Comparison of ENCODE assay signal across 11 mouse cellular contexts in the genomic region with DNA sequence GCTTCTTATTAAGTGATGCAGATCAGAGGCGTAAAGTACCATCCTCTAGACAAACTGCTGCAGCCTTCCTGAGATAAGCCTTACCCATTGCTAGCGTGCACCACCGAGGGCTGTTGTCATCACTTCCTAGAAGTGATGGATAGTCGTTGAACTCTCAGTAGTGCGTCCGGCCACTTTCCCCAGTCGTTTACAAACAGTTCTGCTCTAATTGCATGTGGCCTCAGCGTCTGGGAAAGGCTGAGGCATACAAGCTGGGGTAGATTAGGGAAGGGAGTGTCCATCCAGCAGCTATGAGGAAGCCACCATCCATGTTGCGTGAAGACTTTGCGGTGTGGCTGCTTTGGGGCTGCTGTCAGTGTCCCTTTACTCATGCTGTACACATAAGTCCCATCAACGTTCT.
A peak's percentile ranks its signal among the peaks of the same experiment; 100 is the strongest.
DNase-seq lines count a peak whose midpoint lies in the region; ATAC-seq and TF ChIP-seq lines count a peak whose summit lies in the region.
"Had no signal": no experiment of that assay in that cellular context is flagged by ENCODE, and none has a peak within 500 bp of the region (broad histone marks: within the 10 kb centered on the region; RNA-seq: fewer than 3 reads in every experiment).

No protein-coding gene starts in this region.

- no peaks in the 10 kb centered on the region for H3K4me1 ChIP-seq in kidney, embryonic 14.5 days (ENCODE audit: control insufficient read depth, insufficient read depth, low read length)
- 0 out of 2 replicates have a peak, but pooled peaks cover 3% of the 10 kb centered on the region for H3K4me1 ChIP-seq in intestine, embryonic 16.5 days (ENCODE audit: control insufficient read depth, insufficient read depth, low read length)
- 0 out of 2 replicates have a peak, but pooled peaks cover 2% of the 10 kb centered on the region for H3K4me1 ChIP-seq in stomach, postnatal 0 days (replicated peaks; ENCODE audit: control insufficient read depth, insufficient read depth)
- no peaks in the 10 kb centered on the region for H3K4me1 ChIP-seq in cerebellum, adult 2 months (ENCODE audit: control insufficient read depth, insufficient read depth, low read length)

- 38% methylated on average over 11 of the region's 11 CpGs for WGBS in kidney, embryonic 14.5 days
- 40% methylated on average over 11 of the region's 11 CpGs for WGBS in intestine, embryonic 16.5 days
- WGBS in stomach, postnatal 0 days = 32% methylated on average over 11 of the region's 11 CpGs
- WGBS in cerebellum, adult 2 months = 85% methylated on average over 11 of the region's 11 CpGs

- no peak overlapping the region for H3K4me3 ChIP-seq in kidney, embryonic 14.5 days (ENCODE audit: low read length)
- no peak overlapping the region for H3K4me3 ChIP-seq in intestine, embryonic 16.5 days (ENCODE audit: low read length)
- H3K4me3 ChIP-seq in stomach, postnatal 0 days (ENCODE audit: low read depth, low read length) = no peak overlapping the region
- H3K4me3 ChIP-seq in cerebellum, adult 2 months (replicated peaks; ENCODE audit: insufficient read depth, low read depth, low read length) = no peak overlapping the region
- H3K4me3 ChIP-seq: lung, embryonic 15.5 days had no signal

- TF ChIP-seq CTCF in stomach, postnatal 0 days (IDR thresholded peaks at IDR 0.05; ENCODE audit: low read depth) = no peak
- TF ChIP-seq CTCF in cerebellum, adult 2 months (IDR thresholded peaks at IDR 0.05; ENCODE audit: borderline replicate concordance, insufficient read depth, low read depth, low read length) = no peak

- TF ChIP-seq EP300 in stomach, postnatal 0 days (optimal IDR thresholded peaks at IDR 0.05) = no peak

- 0 out of 2 replicates have a peak, but pooled peaks have one; percentile 35 for ATAC-seq in kidney, embryonic 14.5 days (ENCODE audit: low FRiP score, low TSS enrichment)
- peak; percentile 40; the same call in 1 of the 2 replicates for ATAC-seq in intestine, embryonic 16.5 days
- peak; percentile 49; the same call in 1 of the 2 replicates for ATAC-seq in stomach, postnatal 0 days (ENCODE audit: low FRiP score, low TSS enrichment)

- H3K4me2 ChIP-seq in kidney, embryonic 14.5 days (replicated peaks; ENCODE audit: low read depth, low read length) = no peak overlapping the region
- no peak overlapping the region for H3K4me2 ChIP-seq in intestine, embryonic 16.5 days (ENCODE audit: low read depth, low read length)
- H3K4me2 ChIP-seq in stomach, postnatal 0 days (replicated peaks; ENCODE audit: low read depth) = no peak overlapping the region
- H3K4me2 ChIP-seq: lung, embryonic 15.5 days; midbrain, embryonic 11.5 days had no signal

- DNase-seq in kidney, adult 18-20 months = no peak
- peak; percentile 19 for DNase-seq in retina, postnatal 1 day
- no peak for DNase-seq in retina, embryonic 14.5 days (ENCODE audit: low spot score)
- DNase-seq in stomach, postnatal 0 days (ENCODE audit: low spot score) = no peak
- no peak for DNase-seq in adrenal gland, adult (ENCODE audit: inconsistent age in 2 of 2, low spot score in 1 of 2)
- DNase-seq in cerebellum, adult 2 months = no peak

- H3K36me3 ChIP-seq in kidney, embryonic 14.5 days (ENCODE audit: control insufficient read depth, insufficient read depth, low read length) = no peaks in the 10 kb centered on the region
- H3K36me3 ChIP-seq in intestine, embryonic 16.5 days (ENCODE audit: control insufficient read depth, insufficient read depth, low read length) = no peaks in the 10 kb centered on the region
- H3K36me3 ChIP-seq in stomach, postnatal 0 days (ENCODE audit: control insufficient read depth, insufficient read depth, low read length) = no peaks in the 10 kb centered on the region
- H3K36me3 ChIP-seq: lung, embryonic 15.5 days had no signal

- no peaks in the 10 kb centered on the region for H3K27me3 ChIP-seq in kidney, embryonic 14.5 days (ENCODE audit: control insufficient read depth, insufficient read depth, low read length)
- H3K27me3 ChIP-seq in intestine, embryonic 16.5 days (replicated peaks; ENCODE audit: control insufficient read depth, insufficient read depth, low read length) = no peaks in the 10 kb centered on the region
- no peaks in the 10 kb centered on the region for H3K27me3 ChIP-seq in stomach, postnatal 0 days (ENCODE audit: control insufficient read depth, insufficient read depth, low read length)
- H3K27me3 ChIP-seq in cerebellum, adult 2 months (ENCODE audit: control insufficient read depth, insufficient read depth, low read length) = no peaks in the 10 kb centered on the region
- H3K27me3 ChIP-seq: lung, embryonic 15.5 days had no signal

- peak overlapping the region; percentile 51; the same call in 1 of the 2 replicates for H3K27ac ChIP-seq in kidney, embryonic 14.5 days (ENCODE audit: low read depth, low read length)
- H3K27ac ChIP-seq in intestine, embryonic 16.5 days (ENCODE audit: low read length) = no peak overlapping the region
- peak overlapping the region; percentile 63; the same call in 1 of the 2 replicates for H3K27ac ChIP-seq in stomach, postnatal 0 days (replicated peaks)
- no peak overlapping the region for H3K27ac ChIP-seq in cerebellum, adult 2 months (ENCODE audit: insufficient read depth, low read length)
- H3K27ac ChIP-seq: lung, embryonic 15.5 days had no signal

- H3K9me3 ChIP-seq in kidney, embryonic 14.5 days (ENCODE audit: control insufficient read depth, low read length) = no peaks in the 10 kb centered on the region
- no peaks in the 10 kb centered on the region for H3K9me3 ChIP-seq in intestine, embryonic 16.5 days (ENCODE audit: control insufficient read depth, low read length)
- no peaks in the 10 kb centered on the region for H3K9me3 ChIP-seq in stomach, postnatal 0 days (ENCODE audit: control insufficient read depth, low read length)
- H3K9me3 ChIP-seq: lung, embryonic 15.5 days had no signal

- TF ChIP-seq POLR2A in cerebellum, adult 2 months (IDR thresholded peaks at IDR 0.05; ENCODE audit: borderline replicate concordance, insufficient read depth, low read length) = no peak

- no peak overlapping the region for H3K9ac ChIP-seq in kidney, embryonic 14.5 days (ENCODE audit: low read depth, low read length)
- no peak overlapping the region for H3K9ac ChIP-seq in intestine, embryonic 16.5 days (ENCODE audit: low read depth, low read length)
- no peak overlapping the region for H3K9ac ChIP-seq in stomach, postnatal 0 days (ENCODE audit: low read length)
- H3K9ac ChIP-seq: forebrain, postnatal 0 days; lung, embryonic 15.5 days had no signal

Comparison
In these comparisons a context has a peak if more than half of its experiments do, and no peak if none do; other contexts are left out.
1. H3K27ac ChIP-seq: peak in kidney, embryonic 14.5 days (single experiment) and stomach, postnatal 0 days (single experiment); none in intestine, embryonic 16.5 days (single experiment) and cerebellum, adult 2 months (single experiment).
2. Peak in every context shown above with its lines, with median percentiles within 50 percentile points of each other: ATAC-seq.